Mouse (Mus musculus): ENCODE data around the gene Ambra1.

The Ambra1 gene

GRCm38 (mm10) chr2:91921181-91921789, 191.4 kb downstream of the Ambra1 start:
- peak in 1 of 2 experiments; percentile 83 for DNase-seq (ENCODE audit: low spot score in 2 of 2)

- DNase-seq (ENCODE audit: low spot score in 2 of 2): no peak
Measured at GRCm38 (mm10) chr2:91921790-91922570, 192.0 kb downstream of the Ambra1 start.

DNA sequence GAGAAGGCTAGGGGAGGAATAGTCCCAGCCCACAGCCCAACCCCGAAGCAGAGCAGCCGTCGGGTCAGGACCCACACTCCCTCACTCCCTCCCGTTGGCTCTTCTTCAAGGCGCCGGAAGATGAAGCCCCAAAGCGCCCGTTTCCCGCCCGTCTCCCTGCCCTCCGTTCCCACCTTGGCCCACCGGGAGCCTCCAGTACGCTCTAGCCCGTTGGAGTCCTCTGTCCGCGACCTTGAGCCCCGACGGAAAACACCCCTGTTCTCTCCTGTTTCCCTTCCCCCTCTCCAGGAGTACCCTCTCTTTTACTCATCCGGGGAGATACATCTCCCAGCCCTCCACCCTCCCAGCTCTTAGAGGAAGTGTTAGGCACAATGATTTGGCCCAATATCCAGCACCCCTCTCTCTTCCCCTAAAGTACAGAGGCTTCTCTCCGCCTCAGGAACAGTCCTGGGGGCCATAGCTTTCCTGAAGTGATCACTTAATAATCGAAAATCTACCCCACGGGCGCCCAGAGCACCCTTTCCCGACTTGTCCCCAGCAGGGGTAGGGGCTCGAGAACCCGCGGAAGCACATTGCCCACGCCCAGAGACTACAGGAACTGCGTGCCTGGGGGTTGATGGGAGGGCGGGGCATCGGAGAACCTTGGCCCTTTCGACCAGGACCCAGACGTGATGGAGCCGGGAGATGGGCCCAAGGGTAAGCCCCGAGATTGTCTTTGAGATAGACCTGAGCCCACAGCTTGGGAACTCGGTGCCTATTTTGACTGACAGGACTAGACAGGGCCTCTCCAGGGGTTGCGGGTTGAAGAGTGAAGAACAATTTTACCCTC, 192.9 kb downstream of the Ambra1 start:
- no peak for DNase-seq (ENCODE audit: low spot score in 2 of 2)

- DNase-seq (ENCODE audit: low spot score in 2 of 2): no peak
Measured at GRCm38 (mm10) chr2:91923415-91924337, 193.7 kb downstream of the Ambra1 start.

- DNase-seq (ENCODE audit: low spot score in 2 of 2): no peak
Measured at GRCm38 (mm10) chr2:91924726-91925125, 194.8 kb downstream of the Ambra1 start.

GRCm38 (mm10) chr2:91925442-91925841, 195.5 kb downstream of the Ambra1 start:
- DNase-seq (ENCODE audit: low spot score in 2 of 2): no peak

DNA sequence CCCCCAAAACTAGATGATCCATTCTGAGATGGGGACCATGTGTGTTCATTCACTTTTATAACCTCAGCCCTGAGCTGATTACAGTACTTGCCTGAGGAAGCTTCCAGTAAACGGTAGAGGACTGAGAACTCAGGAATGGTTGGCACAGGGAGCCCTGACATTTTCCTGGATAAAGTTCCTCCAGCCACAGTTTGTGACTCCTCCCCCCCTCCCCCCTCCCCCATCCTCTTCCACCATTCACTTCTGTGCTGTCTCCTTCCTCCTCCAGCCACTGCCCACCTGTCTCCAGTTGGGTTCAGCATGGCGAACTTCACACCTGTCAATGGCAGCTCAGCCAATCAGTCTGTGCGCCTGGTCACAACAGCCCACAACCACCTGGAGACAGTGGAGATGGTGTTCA, 197.0 kb downstream of the Ambra1 start, which contains the start of gene Chrm4:
Chrm4 (plus strand) TSS at position 301 of the 400 bp plus-strand sequence.
- DNase-seq (ENCODE audit: low spot score in 2 of 2): no peak

- DNase-seq (ENCODE audit: low spot score in 2 of 2): peak in 1 of 2 experiments; percentile 86
Measured at GRCm38 (mm10) chr2:91927826-91928533, 198.0 kb downstream of the Ambra1 start.

DNA sequence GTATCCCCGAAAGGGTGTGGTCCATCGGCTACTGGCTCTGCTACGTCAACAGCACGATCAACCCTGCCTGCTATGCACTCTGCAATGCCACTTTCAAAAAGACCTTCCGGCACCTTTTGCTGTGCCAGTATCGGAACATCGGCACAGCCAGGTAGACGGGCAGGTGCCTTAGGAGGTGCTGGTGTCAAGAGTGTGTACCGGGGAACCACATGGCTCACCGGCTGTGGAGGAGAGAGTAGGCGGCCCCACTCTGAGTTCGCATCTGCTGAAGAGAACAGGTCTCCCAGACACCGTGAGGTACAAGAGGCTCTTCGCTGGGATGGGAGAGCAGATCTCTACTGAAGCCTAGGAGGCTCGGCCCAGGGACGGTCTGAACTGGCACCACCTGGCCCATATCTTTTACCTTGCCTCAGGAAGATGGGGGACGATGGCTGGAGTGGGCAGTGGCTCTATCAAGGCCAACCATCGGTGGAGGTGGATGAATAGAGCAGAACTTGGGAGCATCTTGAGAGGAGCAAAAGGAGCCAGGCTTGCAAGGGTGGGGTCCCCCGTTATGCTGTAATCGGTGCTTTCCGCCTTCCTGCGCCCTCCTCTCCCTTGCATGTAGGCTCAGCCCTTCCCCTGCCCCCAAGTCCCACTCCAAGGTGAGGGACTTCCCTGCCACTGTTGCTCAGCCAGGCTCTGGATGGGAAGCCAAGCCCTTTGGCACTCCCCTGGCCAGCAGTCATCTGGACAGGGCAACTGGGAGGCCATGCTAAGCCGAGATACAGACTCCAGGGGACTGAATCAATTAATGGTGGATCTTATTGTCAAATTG, 198.8 kb downstream of the Ambra1 start:
- no peak for DNase-seq (ENCODE audit: low spot score in 2 of 2)

- no peak for DNase-seq (ENCODE audit: low spot score in 2 of 2)
Measured at GRCm38 (mm10) chr2:91929455-91929854, 199.5 kb downstream of the Ambra1 start.

- DNase-seq (ENCODE audit: low spot score in 2 of 2): no peak
Measured at GRCm38 (mm10) chr2:91929936-91930335, 200.0 kb downstream of the Ambra1 start.

- DNase-seq (ENCODE audit: low spot score in 2 of 2): no peak
Measured at GRCm38 (mm10) chr2:91930761-91931291, 200.9 kb downstream of the Ambra1 start.

DNA sequence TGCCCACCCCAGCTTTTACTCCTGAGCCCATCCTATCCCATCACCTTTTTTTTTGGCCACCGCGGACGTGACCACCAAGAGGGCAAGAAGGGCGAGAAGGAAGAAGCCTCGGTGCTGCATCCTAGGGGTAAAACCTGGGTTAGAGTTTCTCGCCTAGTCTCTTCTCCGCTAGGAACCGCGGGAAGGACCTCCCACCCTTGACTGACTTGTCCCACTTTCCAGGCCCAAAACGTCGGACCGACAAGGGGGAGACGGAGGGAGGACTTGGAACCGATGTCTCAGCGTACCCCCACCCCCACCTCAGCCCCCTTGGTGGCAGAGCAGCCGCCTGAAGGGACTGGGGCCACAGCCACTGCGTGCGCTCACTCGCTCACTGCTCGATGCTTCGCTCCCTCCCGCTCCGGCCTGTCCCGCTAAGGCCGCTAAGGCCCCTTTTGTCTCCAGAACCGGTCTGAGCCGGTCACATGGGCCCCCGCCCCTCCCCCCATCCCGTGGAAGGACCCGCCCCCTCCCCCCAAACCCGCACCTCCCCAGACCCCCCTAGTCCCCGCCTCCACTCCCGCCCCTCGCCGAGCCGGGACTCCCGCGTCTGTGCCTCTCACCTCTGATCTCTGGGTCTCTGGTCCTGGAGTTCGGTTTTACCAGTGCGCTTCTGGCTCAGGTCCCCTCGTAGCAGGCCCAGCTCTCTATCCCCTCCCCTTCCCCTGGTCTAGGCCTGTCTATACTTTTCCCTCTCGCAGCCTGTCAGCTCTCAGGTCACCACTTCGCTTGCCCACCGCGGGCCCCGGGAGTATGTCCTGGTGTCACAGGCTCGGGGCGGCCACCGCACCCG, 201.6 kb downstream of the Ambra1 start:
- DNase-seq (ENCODE audit: low spot score in 2 of 2): peak; percentile 63 to 77

- peak in 1 of 2 experiments; percentile 56 for DNase-seq (ENCODE audit: low spot score in 2 of 2)
Measured at GRCm38 (mm10) chr2:91932160-91932711, 202.3 kb downstream of the Ambra1 start, which contains the start of gene Mdk. Gene Mdk, minus strand, starts transcription at chr2:91932297.

DNA sequence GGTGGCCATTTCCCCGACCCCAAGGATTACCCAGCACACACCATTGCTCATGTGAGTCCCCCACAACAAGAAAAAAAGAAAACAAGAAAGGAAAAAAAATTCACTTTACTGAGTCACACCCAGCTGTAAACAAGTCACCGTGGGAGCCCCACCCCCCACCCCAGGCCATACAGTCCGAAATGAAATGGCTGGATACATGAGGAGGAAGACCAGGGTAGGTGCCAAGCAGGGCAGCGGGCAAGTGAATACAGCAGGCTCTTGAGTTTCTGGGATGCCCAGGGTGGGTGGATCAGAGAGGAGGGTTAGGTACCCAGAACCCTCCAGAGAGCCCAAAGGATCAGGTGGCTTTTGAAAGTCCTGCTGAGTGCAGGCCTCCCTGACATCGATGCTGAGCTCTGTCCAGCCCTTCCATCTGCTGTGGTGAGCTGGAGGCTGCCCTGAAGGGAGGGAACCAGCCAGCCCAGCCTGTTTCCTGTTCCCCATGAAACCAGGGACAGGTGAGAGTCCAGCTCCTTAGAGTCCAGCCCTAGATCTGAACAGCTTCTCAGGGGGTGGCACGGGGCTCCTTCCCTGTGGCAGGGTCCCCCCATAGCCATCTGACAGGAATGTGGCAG, 202.9 kb downstream of the Ambra1 start:
- DNase-seq (ENCODE audit: low spot score in 2 of 2): no peak

DNA sequence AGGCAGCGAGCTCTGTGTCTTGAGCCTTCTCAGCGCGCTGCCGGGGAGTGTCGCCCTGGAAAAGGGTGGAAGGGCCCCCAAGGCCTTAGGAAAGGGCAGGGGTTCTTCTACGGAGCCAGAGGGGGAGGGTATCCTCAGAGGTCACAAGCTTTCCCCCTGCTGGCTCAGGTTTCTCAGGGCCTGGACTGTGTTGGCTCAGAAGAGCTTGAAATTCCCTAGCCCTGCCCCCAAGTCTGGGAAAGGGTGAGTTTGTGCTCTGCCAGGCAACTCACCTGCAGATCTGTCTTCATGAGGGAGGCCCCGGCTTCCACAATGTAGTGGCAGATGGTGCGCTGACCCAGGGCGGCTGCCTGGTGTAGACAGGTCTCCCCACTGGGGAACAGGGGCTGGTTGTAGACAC, 203.5 kb downstream of the Ambra1 start:
- DNase-seq (ENCODE audit: low spot score in 2 of 2): no peak

DNA sequence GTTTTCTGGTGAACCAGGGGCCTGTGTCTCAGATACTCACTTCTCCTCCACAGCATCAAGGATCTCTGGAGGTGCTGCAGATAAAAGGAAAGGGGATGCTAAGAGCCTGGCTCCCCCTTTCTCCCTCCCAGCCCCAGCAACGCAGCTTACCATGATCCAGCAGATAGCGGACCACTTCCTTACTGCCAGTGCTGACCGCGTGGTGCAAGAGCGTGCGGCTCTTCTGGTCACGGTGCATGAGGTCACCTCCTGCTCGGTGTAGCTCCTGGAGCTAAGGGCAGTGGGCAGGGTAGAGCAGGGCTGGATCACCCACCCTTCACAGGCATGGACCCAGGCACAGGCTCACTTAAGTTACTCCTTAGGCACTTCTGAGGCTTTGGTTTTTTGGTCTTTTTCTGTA, 204.1 kb downstream of the Ambra1 start:
- no peak for DNase-seq (ENCODE audit: low spot score in 2 of 2)
